Mouse (Mus musculus): ENCODE measurements at regions not wholly inside any gene's neighbourhood (a gene's known extent, or its start where the extent isn't known, plus 50 kb on each side); places are given as distances from the start of the nearest gene placed in this dataset.

DNA sequence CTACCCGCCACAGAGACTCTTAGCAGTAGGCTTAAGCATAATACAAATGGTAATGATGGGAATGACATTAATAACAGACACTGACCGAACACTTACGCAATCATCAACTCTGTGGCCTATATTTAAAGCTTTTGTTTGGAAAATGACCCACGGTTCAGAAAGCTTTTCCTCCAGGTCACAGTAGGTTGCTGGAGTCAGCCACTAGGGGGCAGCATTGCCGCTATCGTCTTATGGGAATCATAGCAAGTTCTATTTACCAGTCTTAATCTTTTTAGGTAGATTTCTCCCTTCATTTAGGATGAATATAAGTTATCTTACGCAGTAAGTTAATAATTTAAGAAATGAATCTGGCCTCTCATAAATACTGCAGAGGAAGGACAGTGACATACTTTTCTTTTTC lies 137.4 kb downstream of the Foxb1 start:
- DNase-seq: peak; percentile 74
- Histone ChIP-seq H3K27ac (no peak overlapping the region), H3K4me3 (no peak overlapping the region)
- TF ChIP-seq CTCF (IDR thresholded peaks at IDR 0.05): peak; percentile 94; the same call in 1 of the 2 replicates
- intact Hi-C loops (cut with DNase I): loop anchor here (5.0 to 10.0 kb wide), 2 partner anchors 116 to 361 kb away; partner anchors contain the start of gene Bnip2

DNA sequence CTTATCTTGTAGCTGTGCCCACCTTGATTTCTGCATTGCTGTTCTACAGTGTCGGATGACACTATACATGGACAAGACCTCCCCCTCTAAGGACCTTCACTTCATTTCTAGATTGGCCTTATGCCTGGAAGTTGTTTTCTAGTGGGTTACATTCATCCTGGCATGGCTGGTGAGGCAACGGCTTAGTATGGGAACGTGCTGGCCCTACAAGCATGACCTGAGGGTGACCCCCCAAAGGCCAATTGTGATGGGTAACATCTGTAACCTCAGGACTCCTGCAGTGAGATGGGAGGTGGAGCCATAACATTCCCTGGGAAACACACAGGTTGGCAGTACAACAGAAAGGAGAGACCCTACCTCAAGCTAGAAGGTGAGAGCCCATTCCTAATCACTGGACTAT lies 139.7 kb downstream of the Foxb1 start:
- TF ChIP-seq CTCF (IDR thresholded peaks at IDR 0.05): no peak

DNA sequence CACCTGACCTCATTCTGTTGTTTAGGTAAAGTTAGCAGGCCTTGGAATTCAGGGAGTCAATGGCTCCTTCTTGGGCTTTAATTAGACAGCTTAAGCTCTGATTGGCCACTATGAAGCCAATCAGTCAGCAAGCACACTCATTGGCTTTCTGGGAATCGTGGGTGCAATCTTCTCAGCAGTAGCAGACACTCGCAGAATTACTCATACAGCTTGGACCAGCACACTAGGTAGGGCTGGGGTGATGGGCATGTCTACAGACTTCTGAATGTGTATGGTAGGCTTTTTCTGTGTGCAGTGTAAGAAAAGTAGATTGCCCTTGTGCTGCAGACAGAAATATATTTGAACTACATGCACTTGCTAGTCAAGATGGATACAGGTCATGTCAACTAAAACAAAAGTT lies 143.4 kb downstream of the Foxb1 start:
- DNase-seq: no peak
- intact Hi-C loops (cut with DNase I): no loop called here
- Histone ChIP-seq H3K4me3 (no peak overlapping the region), H3K27ac (no peak overlapping the region)
- TF ChIP-seq CTCF (IDR thresholded peaks at IDR 0.05): no peak

More for the DNA sequence above, 139.7 kb downstream of the Foxb1 start:
- Histone ChIP-seq H3K27ac (no peak overlapping the region), H3K4me3 (no peak overlapping the region)
- intact Hi-C loops (cut with DNase I): loop anchor here (5.0 to 10.0 kb wide), 2 partner anchors 114 to 364 kb away; partner anchors contain the start of gene Bnip2
- DNase-seq: no peak

DNA sequence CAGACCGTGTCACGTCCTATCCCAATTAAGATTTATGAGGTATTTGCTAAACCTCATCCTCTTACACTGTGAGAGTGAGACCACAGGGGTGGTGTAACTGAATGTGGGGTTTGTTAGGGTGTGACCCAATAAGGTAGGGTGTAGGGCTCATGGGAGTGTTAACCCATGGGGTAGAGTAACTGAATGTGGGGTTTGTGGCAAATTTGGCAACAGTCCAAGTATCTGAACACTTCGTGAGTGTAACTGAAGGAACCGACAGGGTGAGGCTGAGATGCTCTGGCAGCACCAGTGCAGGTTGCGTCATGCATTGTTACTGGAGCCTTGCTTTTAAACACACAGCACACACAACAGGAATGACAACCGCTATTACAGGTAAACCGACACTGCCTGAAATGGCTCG lies 144.1 kb downstream of the Anxa2 start:
- intact Hi-C loops (cut with DNase I): no loop called here
- no peak overlapping the region for H3K27ac ChIP-seq
- DNase-seq: no peak
- no peak overlapping the region for H3K4me3 ChIP-seq
- no peak for TF ChIP-seq CTCF (IDR thresholded peaks at IDR 0.05)

DNA sequence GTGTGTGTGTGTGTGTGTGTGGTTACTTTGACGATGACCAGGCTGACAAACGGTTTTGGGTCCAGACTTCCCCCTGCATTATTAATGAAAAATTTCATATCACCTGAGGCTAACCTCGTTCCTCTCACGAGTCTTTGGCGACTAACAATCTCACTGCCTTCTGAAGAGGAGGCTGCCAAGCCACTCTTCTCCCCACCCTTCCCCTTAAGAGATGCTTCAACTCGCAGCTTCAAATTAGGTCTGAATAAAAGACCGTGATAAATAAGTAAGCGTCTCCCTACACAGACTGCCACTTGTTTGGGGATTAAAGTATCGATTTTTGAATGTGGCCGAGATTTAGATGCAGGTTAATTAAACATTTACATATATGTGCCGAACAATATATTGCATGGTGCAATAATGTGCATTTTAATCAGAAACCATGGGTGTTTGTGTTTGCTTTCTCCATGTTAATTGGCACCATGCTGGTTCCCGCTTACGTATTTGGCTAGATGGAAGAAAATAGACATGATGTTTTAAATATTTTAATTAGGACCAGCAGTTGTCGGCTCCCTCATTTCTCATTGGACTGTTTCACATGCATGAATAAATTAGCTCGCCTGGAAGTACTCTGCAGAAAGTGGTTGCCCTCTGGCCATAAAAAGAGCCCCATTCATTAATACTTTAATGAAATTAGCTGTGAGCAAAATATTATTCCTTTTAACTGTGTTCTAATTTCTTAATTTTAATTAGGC lies 139.1 kb downstream of the Anxa2 start:
- no peak for TF ChIP-seq CTCF (IDR thresholded peaks at IDR 0.05)
- no peak overlapping the region for H3K27ac ChIP-seq
- intact Hi-C loops (cut with DNase I): no loop called here
- DNase-seq: no peak
- no peak overlapping the region for H3K4me3 ChIP-seq

DNA sequence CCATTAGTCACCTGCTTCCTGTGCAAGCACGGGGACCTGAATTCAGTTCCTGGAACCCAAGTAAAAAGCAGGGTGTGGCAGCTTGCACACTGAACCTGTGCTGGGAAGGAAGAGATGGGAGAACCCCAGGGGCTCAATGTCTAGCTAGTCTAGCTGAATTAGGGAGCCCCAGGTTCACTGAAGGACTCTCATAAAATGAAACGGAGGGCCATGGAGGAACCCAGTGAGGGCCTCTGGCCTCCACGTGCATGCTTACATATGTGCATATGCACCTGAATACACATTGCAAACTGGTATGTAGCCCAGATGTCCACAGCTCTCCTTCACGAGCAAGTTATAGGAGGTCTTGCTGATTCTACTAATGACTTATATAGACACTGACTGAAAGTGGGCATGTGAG lies 135.4 kb downstream of the Anxa2 start:
- no peak overlapping the region for H3K4me3 ChIP-seq
- no peak for TF ChIP-seq CTCF (IDR thresholded peaks at IDR 0.05)
- intact Hi-C loops (cut with DNase I): no loop called here
- DNase-seq: no peak
- H3K27ac ChIP-seq: no peak overlapping the region

DNA sequence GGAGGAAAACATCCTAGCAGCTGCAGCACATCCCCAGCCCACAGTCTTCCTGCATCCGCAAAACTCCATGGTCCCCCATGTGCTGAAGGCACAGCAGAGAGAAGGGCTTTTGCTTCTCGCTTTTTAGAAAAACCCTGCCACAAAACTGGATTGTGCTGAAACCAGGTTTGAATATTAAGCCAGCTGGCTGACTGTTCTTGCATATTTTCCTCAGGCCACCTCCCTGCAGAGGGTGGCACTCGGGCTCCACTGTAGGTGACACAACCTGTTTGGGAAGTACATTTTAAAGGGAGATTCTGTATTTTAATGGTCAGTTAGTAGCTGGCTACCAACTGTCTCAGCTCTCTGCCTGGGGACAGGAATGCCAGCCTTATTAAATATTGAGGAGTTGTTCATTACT lies 133.7 kb downstream of the Anxa2 start:
- TF ChIP-seq CTCF (IDR thresholded peaks at IDR 0.05): no peak
- intact Hi-C loops (cut with DNase I): no loop called here

DNA sequence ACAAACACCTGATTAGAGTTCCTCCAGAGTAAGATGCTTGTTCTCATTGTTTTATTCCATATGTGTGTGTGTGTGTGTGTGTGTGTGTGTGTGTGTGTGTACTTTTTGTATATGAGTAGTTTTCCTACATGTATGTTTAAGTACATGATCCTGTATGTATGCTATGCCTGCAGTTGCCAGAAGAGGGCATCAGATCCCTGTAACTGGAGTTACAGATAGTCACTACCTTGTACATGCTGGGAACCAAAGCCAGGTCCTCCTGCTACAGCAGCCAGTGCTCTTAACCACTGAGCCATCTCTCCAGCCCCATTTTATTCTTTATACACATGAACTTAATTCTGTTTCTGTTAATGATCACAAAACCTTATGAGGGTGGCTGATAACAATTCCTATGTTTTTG lies 127.8 kb downstream of the Anxa2 start:
- intact Hi-C loops (cut with DNase I): no loop called here

More for the DNA sequence above, 133.7 kb downstream of the Anxa2 start:
- H3K4me3 ChIP-seq: no peak overlapping the region
- no peak overlapping the region for H3K27ac ChIP-seq
- no peak for DNase-seq

DNA sequence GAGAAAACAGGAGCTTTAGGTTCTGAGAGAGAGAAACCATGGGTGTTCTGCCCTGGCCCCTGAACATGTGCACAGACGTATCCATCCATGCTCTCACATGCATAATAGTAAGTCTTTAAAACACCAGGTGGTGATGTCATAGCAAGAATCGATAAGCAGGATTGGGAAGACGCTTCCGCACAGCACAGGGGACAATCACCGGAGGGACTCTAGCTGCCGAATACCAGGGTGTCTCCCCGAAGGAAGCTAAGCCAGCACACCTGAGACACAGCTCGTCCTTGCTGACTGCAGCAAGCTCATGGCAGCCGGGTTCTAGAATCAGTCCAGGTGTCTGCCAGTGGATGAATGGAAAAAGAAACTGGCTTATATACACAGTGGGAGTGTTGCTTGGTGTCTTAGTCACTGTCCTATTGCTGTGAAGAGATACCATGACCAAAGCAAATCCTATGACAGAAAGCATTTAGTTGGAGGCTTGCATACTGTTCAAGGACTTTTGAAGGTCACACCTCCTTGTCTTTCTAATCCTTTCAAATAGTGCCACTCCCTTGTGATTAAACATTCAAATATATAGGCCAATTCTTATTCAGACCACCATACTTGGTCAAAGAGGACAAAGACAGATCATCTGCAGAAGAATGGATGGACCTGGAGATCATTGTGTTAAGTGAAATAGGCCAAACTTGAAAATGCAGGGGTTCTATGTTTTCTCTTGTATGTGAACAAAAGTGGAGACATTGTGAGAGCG lies 124.4 kb downstream of the Anxa2 start:
- TF ChIP-seq CTCF (IDR thresholded peaks at IDR 0.05): no peak
- intact Hi-C loops (cut with DNase I): no loop called here
- DNase-seq: no peak
- Histone ChIP-seq H3K4me3 (no peak overlapping the region), H3K27ac (no peak overlapping the region)

More for the DNA sequence above, 127.8 kb downstream of the Anxa2 start:
- TF ChIP-seq CTCF (IDR thresholded peaks at IDR 0.05): peak; percentile 10; the same call in 1 of the 2 replicates
- H3K4me3 ChIP-seq: no peak overlapping the region
- H3K27ac ChIP-seq: no peak overlapping the region
- no peak for DNase-seq

DNA sequence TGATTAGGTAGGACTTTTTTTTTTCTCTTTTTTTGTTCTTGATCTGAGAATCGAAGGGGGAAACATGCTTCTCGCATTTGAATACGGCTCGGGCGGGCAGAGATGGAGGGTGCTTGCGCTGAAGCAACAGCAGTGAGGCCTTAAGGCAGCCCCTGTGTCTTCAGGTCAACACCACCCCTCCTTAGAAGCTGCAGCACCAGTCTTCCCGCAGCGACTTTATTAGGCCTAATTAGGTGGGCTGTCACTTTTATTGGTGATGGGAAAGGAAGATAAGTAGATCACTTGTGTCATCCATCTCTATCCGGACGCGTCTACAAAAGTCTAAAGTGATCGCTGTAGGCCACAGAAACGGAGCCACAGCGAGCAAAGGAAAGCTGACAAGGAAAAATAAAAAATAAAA lies 122.0 kb downstream of the Anxa2 start:
- Histone ChIP-seq H3K4me3 (no peak overlapping the region), H3K27ac (no peak overlapping the region)
- intact Hi-C loops (cut with DNase I): no loop called here
- no peak for TF ChIP-seq CTCF (IDR thresholded peaks at IDR 0.05)
- DNase-seq: no peak

DNA sequence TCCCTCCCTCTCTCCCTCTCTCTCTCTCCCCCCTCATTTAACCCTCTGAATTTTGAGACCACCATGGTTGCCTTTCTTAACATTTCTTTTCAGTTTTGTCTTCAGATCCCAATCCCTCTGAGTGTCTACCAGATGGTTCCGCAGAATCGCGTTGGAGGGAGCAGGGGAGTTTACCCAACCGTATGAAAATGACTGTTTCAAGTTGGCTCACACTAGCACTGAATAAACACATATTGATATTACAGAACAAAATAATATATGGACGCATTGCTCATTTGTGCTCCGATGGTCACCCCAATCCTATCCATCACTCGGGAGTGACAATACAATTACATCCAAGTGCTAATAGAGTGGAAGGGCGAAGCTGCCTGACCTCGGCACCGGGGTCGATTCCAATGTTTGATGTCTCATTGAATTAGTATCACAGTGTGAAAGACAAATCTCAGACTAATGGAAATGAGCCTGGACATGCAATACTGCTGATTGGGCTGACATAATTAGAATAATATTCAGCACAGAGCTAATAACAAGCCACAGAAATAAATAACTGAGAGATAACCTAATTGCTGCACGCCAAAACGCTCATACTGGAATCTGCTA lies 115.3 kb downstream of the Anxa2 start:
- TF ChIP-seq CTCF (IDR thresholded peaks at IDR 0.05): no peak
- no peak for DNase-seq
- Histone ChIP-seq H3K4me3 (no peak overlapping the region), H3K27ac (no peak overlapping the region)
- intact Hi-C loops (cut with DNase I): no loop called here

DNA sequence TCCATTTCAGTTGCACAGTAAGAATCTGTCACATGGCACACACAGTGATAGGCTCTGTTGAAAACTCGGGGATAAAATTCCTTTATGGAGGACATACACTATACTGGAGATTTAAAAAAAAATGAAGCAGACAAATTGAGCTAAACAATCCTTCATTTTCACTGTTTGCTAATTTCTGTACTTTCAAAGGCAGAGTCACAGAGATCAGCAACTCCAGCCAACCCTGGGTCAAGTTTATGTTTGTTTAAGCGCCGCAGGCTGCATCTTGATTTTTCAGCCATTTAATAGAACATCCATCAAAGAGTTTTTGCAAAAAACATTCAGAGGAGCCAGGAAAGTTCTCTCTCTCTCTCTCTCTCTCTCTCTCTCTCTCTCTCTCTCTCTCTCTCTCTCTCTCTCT lies 114.8 kb downstream of the Anxa2 start:
- TF ChIP-seq CTCF (IDR thresholded peaks at IDR 0.05): no peak
- DNase-seq: no peak
- H3K27ac ChIP-seq: no peak overlapping the region
- H3K4me3 ChIP-seq: no peak overlapping the region
- intact Hi-C loops (cut with DNase I): no loop called here

DNA sequence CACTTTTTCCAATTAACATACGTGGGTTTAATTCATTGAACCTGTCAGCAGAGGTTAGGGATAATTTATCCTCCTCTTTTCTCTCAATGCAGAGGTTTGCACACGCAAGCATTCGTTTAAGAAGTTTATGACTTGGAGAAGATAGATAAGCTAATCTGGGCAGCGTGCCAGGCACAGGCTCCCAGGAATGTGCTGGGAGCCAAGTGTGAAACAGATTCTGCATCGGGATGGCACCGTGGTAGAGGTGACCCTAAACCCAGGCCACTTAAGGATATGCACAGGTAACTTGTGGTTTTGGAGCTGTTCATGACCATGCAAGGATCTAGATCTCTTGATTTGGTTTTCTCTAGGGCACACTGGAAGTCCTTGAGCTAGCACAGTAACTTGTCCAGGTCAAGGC lies 113.6 kb downstream of the Anxa2 start:
- DNase-seq: no peak
- intact Hi-C loops (cut with DNase I): no loop called here
- no peak for TF ChIP-seq CTCF (IDR thresholded peaks at IDR 0.05)
- Histone ChIP-seq H3K27ac (no peak overlapping the region), H3K4me3 (no peak overlapping the region)

Data from gastrocnemius, adult 2 months (tissue).